Mouse (Mus musculus): ENCODE results near the gene Tmem107.
A peak's percentile ranks its signal among the peaks of the same experiment; 100 is the strongest.

Gene Tmem107

DNA sequence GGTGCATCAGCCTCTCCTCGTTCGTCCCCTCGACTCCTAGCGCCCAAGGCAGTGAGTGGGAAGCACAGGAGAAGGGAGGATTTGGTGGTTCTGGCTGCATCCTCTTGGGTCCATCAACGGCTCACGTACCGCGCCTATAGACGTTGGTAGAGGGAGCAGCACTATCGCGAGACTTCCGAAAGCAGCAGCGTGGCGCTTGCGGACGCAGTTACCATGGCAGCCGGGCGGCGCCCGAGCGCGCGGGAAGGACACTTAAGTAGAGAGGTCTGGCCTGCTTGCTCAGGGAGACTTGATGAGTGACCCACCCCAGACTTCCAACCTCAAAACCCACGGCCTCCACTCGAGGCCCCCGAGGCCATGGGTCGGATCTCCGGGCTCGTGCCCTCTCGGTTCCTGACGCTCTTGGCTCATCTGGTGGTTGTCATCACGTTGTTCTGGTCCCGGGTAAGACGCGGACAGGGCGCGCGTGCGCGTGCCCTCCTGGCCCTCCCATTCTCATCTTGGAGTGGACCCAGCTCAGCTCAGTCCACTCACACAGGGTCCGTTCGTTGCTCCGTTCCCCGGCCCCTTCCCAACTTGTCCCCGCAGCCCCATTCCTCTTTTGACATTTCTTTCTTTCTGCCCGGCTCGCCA, at the start of gene Tmem107:
TSS of gene Tmem107 (plus strand) at position 217 of the 633 bp plus-strand sequence.
- DNase-seq (ENCODE audit: low read depth): peak; percentile 89

DNA sequence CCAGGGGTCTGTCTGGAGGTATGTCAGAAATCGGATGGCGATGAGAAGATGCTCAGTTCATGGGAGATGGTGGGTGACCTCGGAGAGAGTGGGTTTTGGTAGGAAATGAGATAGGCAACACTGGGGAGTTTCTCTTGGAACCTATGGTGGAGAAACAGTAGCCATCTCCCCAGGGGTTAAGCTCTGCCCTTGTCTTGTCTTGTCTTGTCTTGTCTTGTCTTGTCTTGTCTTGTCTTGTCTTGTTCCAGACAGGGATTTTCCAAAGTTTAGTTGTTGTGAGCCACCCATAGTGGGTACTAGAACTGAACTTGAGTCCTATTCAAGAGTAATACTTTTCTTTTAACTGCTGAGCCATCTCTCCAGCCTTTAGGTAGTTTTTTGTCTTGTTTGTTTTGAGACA, 44.0 kb upstream of the Tmem107 start:
- DNase-seq (ENCODE audit: low read depth): no peak

DNA sequence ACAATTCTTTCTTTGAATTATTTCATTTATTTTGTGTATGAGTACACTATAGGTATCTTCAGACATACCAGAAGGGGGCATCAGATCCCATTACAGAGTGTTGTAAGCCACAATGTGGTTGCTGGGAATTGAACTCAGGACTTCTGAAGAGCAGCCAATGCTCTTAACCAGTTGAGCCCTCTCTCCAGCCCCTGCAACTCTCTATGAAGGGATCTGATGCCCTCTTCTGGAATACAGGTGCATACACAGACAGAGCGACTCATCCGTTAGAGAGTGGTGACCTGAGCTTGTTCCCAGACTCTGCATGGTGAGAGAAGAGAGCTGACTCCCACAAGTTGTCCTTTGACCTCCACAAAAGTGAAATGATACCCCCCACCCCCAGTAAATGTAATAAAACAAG, 41.8 kb upstream of the Tmem107 start:
- no peak for DNase-seq (ENCODE audit: low read depth)

DNA sequence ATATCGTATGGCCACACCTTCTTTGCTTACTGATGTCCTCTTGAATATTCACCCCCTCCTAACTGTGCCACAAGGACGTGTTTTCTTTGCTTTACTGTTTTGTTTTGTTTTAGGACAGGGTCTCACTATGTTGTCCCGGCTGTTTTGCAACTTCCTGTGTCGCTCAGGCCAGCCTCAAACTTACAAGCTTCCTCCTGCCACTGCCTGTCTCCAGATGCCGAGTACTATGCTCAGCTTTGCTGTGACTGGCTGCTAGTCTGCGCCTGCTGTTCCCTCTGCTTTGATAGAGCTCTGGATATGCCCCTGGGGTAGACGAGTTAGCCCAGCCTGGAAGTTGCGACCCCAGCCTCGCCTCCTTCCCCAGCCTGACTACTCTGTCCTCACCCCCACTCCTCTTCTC, 37.1 kb upstream of the Tmem107 start:
- DNase-seq (ENCODE audit: low read depth): no peak

DNA sequence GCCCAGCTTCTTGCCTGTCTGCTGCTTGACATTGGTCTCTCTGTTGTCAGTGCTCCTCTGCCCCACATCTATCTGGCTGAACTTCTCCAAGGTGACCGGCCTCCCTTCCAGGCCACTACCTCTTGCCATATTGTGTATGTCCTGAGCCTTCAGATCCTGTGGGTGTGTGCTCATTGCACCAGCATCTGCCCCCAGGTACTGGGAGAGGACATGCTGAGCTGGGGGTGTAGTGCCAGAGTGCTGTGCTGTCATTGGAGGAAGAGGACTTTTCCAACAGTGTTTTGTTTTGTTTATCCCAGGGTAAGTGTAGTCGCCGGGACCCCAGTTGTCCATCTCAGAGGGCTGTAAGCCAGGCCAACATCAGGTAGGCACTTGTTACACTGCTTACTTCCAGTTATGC, 36.0 kb upstream of the Tmem107 start:
- DNase-seq (ENCODE audit: low read depth): no peak

DNA sequence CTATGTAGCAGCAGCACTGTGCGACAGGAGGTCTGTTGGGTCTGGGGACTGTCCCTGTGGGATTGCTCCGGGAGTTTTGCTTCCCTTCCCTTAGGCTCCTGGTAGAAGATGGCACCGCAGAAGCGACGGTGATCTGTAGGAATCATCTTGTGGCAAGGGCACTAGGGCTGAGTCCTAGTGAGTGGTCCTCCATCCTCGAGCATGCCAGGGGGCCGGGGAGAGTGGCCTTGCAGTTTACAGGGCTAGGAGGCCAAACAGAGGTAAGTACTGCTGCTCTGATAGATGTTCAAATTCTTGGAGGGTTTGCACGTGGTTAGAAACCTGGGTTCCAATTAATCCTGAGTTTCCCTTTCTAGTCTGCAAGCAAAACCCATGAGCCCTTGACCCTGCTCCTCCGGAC, 35.2 kb upstream of the Tmem107 start:
- no peak for DNase-seq (ENCODE audit: low read depth)

DNA sequence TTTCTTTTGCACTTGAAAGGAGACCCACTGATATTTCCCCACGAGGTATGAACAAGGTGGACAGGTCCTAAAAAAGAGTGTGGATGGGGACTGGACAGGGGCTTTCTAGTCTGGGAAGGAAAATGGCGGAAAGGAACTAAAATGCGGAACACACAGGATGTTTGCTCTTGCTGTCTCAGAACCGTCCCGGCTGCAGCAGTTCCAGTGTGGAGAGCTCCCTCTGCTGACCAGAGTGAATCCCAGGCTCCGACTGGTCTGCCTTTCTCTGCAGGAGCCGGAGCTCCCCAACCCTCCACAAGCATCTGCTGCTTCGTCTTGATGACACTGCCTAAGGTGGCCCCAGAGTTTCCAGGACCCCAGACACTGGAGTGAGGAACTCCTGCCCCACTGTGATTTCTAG, 34.8 kb upstream of the Tmem107 start:
- peak; percentile 85 for DNase-seq (ENCODE audit: low read depth)

DNA sequence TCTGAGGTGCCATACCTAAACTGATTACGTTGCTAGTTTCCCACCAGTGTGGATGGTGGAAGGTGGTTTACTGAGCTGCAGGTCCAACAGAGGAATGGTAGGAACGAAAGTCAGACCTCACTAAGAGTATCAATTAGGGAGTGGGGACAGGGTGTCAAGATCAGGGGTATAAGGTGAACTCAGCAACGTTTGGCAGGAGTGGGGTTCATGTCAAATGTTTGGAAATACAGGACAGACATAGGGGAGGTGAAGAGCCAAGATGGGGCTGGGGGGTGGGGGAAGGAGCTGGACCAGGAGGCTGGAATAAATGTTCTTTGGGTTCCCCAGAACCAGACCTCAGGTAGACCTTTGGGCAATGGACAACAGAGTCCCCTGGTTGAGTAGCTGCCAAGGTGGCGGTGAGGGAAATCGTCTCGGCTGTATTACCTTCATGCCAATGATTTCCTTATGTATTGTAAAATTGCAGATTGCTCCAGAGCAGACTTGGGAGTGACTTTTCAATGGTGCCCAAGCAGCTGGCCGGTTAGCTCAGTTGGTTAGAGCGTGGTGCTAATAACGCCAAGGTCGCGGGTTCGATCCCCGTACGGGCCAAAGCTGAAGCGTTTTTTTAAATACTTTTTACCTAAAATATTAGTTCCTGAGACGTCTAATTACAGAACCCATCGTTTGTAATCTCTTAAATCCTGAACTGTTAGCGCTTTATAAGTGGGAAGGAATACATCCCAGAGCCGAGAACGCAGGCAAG, 33.9 kb upstream of the Tmem107 start:
- no peak for DNase-seq (ENCODE audit: low read depth)

DNA sequence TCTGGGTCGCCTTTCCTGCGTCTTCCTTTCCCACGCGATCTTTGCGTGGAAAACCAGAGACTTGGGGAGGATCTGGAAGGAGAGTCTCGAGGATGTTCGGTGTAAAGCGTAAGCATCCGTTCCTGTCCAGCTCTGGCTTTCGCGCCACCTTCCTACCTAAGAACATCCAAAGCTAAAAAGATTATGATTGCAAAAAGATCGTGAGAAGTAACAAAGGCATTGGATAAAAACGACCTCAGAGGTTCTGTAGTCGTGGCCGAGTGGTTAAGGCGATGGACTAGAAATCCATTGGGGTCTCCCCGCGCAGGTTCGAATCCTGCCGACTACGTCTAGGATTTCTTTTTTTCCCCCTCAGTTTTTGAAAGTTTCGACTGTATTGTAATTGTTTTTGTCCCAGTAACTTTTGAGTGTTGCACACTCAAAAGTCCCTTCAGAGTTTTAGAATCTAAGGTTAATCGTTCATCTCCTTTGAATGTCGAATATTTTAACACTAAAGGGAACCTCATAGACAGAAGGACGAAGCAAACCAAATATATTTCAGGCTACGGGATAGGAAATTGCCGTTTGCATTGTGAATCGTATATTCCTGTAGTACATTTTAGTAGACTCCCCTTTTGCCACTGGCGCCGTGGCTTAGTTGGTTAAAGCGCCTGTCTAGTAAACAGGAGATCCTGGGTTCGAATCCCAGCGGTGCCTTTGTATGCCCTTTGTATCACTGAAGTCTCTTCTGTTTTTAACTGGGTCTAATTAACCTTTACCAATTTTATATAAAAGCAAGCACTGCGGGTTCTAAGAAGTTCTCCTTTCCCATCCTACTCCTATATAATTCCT, 33.2 kb upstream of the Tmem107 start:
- DNase-seq (ENCODE audit: low read depth): peak; percentile 84

DNA sequence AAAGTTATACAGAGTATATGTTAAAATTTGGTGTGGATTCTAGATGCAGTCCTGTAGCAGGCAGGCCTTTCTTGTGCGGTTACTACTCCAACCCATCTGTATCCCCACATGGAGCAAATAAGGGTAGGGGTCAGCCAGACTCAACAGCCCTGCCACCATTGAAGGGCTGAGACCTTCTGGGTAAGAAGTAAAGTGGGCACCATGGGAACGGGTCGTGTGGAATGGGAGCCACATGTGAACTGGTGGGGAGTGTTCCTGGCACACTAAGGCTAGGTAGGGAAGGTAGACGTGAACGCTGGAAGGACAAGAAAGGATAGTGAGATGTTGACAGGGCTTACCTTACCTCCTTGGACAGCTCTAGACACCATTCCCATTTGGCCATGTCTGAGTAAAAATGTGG, 32.4 kb upstream of the Tmem107 start:
- no peak for DNase-seq (ENCODE audit: low read depth)

DNA sequence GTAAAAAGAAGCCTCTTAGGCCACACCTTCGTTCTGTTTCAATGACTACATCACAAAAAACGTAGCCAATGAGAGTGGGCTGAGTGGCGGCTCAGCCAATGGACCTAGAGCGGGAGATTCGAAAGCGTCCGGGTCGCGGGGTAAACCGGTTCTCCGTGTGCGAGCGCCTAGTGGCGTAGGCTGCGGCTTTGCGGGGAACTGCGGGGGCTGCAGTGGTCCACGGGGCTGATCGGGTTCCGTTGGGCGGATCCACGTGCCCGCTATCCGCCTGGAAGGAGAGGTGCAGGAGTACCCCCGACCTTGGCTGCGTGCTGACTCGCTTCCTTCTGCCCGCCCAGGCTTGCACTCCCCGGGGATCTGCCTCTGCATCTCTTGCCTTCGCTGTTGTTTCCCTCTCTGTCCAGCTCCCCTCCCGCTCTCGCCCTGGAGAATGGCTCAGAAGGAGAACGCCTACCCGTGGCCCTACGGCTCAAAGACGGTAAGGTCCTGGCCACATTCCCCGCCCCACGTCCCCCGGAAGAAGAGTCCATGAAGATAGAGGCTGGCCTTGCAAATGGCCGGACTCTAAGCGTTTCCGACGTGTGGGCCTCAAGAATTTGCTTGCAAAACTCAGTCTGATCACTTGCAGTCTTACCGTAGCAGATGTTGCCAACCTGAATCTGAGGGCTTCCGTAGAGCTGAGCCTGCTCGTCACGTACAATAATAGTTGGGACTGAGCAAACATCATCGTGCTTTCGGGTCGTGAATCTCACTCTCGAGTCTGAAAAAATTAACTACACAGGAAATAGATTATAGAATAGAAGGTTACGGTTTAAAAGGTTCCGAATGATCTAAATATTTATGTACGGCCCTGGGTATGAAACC, 24.8 kb upstream of the Tmem107 start, which contains the start of gene Aurkb:
TSS of gene Aurkb (plus strand) at position 117 of the 864 bp plus-strand sequence.
- peak; percentile 86 for DNase-seq (ENCODE audit: low read depth)

DNA sequence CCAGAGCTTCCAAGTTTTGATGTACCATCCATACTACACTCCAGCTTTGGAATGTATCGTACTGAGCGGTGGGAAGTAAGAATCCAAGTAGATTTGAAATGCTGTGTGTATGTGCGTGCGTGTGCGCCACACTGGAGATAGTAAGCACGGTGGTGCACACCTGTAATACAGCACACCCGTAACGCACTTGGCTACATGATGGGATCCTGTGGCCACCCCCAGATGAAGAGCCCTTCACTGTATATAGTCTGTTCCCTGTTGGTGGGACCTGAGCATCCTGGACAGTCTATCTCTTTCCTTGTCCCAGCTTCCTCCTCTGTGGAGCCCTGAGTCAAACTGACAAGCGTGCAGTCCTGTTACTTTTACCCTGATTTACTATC, 24.2 kb upstream of the Tmem107 start:
- no peak for DNase-seq (ENCODE audit: low read depth)

DNA sequence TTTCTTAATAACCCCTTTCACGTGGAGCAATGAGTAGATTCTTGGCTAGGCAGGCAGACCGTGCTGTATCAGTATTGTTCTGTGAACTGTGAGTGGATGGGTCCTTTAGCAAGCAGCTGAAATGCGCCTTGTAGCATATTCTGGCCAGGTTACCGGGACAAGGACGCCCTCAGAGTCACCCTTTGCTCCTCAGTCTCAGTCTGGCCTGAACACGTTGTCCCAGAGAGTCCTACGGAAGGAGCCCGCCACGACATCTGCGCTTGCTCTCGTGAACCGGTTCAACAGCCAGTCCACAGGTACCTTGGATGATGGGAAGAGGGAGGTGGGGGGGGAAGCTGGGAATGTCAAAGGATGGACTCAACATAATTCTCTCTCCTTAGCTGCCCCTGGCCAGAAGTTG, 23.0 kb upstream of the Tmem107 start:
- no peak for DNase-seq (ENCODE audit: low read depth)

DNA sequence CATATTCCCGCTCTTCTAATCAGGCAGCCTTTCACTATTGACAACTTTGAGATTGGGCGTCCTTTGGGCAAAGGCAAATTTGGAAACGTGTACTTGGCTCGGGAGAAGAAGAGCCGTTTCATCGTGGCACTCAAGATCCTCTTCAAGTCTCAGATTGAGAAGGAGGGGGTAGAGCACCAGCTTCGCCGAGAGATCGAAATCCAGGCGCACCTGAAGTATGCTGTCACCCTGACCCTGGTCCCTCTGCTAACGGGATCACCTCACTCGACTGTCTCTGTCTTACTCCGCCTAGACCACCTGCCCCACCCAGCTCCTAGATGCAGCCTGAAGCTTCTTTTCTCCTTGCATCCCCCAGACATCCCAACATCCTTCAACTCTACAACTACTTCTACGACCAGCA, 22.5 kb upstream of the Tmem107 start:
- no peak for DNase-seq (ENCODE audit: low read depth)

DNA sequence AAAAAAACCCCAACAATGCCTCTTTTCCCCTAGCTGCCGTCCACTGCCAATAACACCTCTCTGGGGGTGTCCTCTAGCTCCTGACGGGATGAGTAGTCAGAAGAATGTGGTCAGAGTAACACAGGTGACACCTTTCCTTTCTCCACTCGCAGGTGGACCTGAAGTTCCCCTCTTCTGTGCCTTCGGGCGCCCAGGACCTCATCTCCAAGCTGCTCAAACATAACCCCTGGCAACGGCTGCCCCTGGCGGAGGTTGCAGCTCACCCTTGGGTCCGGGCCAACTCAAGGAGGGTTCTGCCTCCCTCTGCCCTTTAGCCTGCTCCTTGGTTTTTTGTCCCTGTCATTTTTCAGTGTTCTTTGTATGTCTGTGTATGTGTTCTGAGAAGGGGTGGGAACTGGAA, 19.9 kb upstream of the Tmem107 start:
- no peak for DNase-seq (ENCODE audit: low read depth)

DNA sequence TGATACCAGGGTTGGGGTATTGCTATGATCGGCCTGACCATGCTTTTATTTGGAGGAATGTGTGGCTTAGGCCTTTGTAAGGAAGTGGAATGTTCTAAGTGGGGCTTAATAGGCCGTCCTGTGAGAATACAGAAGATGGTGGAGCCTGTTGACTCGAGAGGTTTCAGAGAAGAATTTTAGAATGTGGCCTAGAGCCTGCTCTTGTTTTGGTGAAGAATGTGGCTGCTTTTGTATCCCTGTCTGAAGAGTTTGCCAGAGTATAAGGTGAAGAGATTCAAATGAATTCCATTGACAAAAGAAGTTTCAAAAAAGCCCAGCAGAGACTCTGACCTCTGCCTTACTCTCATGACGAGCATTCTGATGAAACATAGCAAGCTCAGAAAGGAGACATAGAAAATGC, 18.8 kb upstream of the Tmem107 start:
- DNase-seq (ENCODE audit: low read depth): no peak

DNA sequence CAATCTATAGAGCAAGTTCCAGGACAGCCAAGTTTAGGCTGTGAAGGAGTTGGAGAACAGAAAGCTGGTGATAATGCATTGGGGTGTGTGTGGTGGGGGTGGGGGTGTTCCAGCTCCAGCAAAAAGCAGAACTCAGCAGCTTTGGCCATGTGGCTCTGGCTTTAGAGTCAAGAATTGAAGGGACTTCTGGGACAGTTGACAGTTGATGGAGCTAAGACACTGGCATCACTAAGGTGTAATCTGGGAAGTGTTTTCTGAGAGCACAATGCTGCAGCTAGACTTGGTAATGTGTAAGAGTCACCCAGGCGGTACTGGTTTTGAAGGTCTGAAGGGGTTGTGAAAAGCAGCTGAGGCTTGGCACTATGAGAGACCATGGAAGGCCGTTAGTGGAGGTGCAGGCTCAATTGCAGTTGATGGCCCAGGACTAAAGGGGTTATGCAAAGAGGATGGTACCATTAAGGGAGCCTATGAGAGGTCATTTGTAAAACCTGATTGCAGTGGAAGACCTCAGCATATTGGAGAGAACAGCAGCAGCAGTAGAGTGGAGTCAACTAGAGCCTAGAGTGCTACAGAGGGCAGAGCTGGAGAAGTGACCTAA, 17.7 kb upstream of the Tmem107 start:
- DNase-seq (ENCODE audit: low read depth): no peak

DNA sequence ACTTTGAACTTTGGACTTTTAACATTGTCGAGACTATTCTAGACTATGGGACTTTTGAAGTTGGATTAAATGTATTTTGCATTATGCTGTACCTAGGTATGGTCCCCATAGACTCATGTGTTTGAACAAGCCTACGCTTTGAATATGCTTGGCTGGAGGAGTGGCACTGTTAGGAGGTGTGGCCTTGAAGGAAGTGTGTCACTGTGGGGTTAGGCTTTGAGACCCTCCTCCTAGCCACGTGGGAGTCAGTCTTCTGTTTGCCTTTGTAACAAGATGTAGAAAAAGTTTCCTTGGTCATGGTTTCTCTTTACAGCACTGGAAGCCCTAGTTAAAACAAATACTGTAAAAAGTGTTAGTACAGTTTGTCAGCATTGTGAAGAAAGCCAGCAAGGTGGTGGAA, 16.8 kb upstream of the Tmem107 start:
- no peak for DNase-seq (ENCODE audit: low read depth)

DNA sequence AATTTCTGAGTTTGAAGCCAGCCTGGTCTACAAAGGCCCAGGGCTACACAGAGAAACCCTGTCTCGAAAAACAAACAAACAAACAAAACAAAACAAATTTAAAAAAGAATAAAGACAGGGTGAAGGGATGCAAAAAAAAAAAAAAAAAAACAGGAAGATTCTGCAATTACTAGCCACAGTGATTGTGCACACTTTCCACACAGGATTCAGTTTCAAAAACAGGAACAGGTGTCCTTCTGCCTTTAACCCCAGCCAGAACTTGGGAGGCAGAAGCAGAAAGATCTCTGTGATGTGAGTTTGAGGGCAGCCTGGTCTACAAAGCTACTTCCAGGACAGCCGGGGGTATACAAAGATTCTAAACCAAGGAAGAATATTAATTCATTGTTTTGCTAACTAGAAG, 12.3 kb upstream of the Tmem107 start:
- no peak for DNase-seq (ENCODE audit: low read depth)

DNA sequence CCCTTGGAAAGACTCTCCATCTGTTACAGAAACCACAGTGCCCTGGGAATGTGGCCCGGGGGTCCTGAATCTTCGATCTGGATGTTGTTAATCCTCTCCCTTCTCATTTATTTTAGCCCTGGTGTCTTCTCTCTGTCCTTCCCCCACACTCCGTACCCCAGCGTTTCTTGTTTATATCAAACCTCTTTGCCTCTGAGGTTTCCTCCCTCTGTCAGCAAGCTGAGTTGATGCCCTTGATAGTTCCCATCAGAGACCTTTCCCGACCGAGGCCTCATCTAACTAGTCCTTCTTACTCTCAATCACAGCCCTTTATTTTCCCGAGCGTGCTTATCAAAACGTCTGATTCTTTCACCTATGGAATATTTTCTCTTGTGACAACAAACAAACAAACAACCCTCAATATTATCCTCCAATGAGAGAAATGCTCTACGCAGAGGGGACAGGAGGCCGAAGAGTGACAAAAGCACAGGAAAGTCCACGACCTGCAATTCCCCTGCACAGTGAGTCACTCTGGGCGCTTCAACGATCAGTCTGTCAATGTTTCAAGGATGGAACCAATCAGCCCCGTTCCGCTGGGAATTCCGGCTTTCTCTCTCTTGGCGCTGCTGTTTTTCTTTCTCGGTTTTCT, 11.8 kb upstream of the Tmem107 start:
- DNase-seq (ENCODE audit: low read depth): no peak

DNA sequence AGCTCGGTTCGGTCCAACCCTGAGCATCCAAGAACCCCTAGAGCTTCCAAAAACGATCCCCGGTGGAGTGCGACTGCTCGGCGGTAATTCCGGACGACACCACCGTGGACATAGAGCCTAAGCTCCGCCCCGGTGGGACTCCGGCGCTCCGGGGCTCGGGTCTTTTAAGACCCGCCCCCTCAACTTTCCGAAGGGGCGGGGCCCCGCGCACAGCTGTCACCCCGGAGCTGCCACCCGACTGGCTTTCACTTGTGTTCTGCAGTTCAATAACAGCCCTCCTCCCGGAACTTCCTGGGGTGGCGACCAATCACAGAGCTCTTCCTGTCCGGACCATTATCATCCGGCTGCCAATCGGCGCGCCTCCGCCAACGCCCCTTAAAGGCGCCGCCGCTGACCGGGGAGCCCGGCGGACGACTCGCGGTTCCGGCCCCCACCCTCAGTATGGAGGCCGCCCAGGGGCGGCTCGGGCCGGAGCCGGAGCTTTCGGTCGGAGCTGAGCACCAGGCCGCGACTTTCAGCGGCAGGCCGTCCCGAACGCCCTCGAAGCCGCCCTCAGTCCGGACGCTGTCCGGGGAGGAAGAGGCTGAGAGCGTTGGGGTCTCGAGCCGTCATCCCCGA, 11.1 kb upstream of the Tmem107 start, which contains the start of gene Borcs6:
TSS of gene Borcs6 (plus strand) at position 361 of the 618 bp plus-strand sequence.
- peak; percentile 92 for DNase-seq (ENCODE audit: low read depth)

All from c-Kit-positive CD71-negative TER-119-negative erythroid progenitor cells, embryonic 14.5 days (primary cell).